Mouse (Mus musculus) neutrophil, adult 83 days (primary cell): ENCODE results near the gene Sh3tc1. TPM values are rescaled to one million over a fixed set of nuclear protein-coding genes. Genes with fewer than 3 reads are reported as not detected.

Experiments
- total RNA-seq, 2 experiments: library from RNA; stranded (reverse); gene quantifications; one replicate each; pipeline ENCODE4 v1.2.4; 2023

The Sh3tc1 gene
- total RNA-seq: 10 to 100 TPM; 17.8 to 27.7 TPM

GRCm38 (mm10) chr5:35739536-35740278, at the start of gene Sh3tc1:
TSS of gene Sh3tc1 (minus strand) at chr5:35739987.

DNA sequence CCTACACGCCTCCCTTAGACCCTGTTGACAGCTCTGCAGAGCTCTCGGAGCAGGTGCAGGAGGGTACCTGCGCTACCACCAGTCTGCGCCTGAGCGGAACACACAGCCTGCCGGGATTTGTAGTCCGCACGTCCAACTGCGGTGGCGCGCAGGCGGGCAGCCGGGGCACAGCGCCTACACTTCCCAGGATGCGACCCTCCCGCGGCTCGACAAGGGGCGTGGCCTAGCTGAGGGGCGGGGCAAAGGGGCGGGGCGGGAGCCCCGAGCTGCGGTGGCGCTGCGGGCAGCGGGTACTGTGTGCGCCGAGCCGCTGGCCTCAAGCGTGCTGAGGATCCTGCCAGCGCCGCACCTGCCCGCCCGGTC, 17.8 kb upstream of the Sh3tc1 start, which contains the start of gene Ablim2:
Gene Ablim2 (plus strand): TSS at position 242 of the 363 bp plus-strand sequence.

DNA sequence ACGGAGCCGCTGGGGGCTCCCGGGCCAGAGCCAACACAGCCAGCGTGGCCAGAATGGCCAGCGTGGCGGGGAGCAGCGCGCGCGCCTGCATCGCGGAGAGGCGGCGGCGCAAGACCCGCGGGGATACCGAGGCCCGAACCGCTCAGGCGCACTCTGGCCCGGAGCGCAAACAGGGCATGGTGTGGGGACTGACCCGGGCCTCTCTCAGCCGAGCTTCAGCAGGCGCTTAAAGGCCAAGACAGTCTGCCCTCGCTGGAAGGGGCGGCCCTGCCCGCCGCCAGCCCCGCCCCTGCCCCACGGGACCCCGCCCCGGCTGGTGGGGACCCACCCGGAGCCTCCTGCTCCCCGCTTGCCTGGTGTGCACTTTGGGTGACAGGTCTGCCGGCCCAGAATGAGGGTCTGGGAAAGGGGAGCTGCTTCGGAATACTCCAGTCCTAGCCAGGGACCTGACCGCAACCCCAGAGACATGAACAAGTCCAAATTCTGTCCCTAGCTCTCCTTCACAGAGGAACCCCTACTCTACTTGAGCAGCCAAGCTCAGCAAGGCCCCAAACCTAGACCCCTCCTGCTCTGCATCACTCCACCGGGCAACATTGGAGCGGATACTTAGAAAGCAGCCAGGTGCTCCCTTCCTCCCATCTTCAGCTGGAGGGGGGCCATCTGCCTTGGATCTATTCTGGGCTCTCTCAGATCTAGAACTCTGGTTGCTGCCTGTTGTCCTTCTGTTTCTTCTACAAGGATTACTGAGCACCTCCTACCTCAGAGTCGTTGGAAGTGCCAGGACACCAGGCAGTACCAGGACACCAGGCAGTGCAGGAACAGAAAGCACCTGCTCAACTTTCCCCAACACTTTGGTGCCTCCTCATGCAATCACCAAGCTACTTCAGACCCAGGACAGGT, 60.3 kb downstream of the Sh3tc1 start, which contains the start of gene Htra3:
Gene Htra3 (minus strand): TSS at position 527 of the 900 bp plus-strand sequence.

Other genes starting within 250 kb of the Sh3tc1 start
- gene Cpz, start 214.3 kb downstream of the Sh3tc1 start, total RNA-seq: 1 to 10 TPM in 1 of 2 experiments, under 1 TPM in 1; 0.60 to 1.0 TPM
- gene Trmt44, start 164.9 kb downstream of the Sh3tc1 start, total RNA-seq: 1 to 10 TPM; 4.5 to 4.8 TPM
- 100 to 1,000 TPM; 151 to 158 TPM for gene Acox3, start 156.9 kb downstream of the Sh3tc1 start, total RNA-seq
- gene Htra3, start 60.2 kb downstream of the Sh3tc1 start, total RNA-seq: under 1 TPM in 1 of 2 experiments, not detected in 1; 0.44 TPM
- 1 to 10 TPM in 1 of 2 experiments, not detected in 1; 1.3 TPM for gene Ablim2, start 17.9 kb upstream of the Sh3tc1 start, total RNA-seq
- gene Afap1, start 153.3 kb upstream of the Sh3tc1 start, total RNA-seq: 1 to 10 TPM; 6.6 to 7.1 TPM